In the genomic region with DNA sequence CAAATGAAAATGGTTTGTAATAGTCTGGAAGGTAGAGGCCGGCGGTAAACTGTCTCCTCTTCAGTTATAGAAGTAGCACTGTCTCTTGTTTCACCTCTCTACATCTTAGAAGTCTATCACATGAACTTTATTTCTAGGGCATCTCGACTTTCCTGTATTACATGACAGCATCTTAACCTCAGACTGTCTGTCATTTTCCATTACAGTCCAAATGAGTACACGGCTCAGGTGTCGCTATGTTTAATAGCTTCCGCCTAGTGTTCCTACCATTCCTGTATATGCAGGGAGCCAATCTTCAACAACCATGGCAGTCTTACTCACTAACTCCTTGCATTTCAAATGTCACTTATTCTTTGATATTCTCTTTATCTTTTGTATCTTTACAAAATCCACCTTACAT, we compare ENCODE assay signal across 16 mouse cellular contexts. TPM values are rescaled to one million over a fixed set of nuclear protein-coding genes. Genes with fewer than 3 reads are reported as not detected.
DNase-seq lines count a peak whose midpoint lies in the region; TF ChIP-seq lines count a peak whose summit lies in the region.
"Had no signal": no experiment of that assay in that cellular context is flagged by ENCODE, and none has a peak within 500 bp of the region (broad histone marks: within the 10 kb centered on the region; RNA-seq: fewer than 3 reads in every experiment).

No protein-coding gene starts in this region.

- peak; percentile 56 for DNase-seq in gastrocnemius, adult 18-20 months (ENCODE audit: low spot score)
- DNase-seq in gastrocnemius, postnatal 10 days = no peak
- no peak for DNase-seq in gastrocnemius, adult 2 months
- no peak for DNase-seq in gastrocnemius, postnatal 36 days
- DNase-seq in skeletal muscle tissue, adult 2 months (ENCODE audit: low read depth, low spot score) = peak; percentile 52
- no peak for DNase-seq in frontal cortex, postnatal 14 days (ENCODE audit: low spot score in 2 of 2)
- DNase-seq: adrenal gland, adult 2 months; adrenal gland, adult 8-10 months; adrenal gland, postnatal 10 days; adrenal gland, postnatal 14 days; adrenal gland, postnatal 25 days; adrenal gland, postnatal 36 days; B cell, adult 2 months; cerebellum, adult 11 months; cerebellum, adult 11-12 months; cerebellum, adult 18-20 months had no signal

- H3K4me3 ChIP-seq in gastrocnemius, adult 2 months = peak overlapping the region; percentile 47

- intact Hi-C loops in gastrocnemius, adult 2 months (cut with DNase I) = no loop called here
- intact Hi-C loops in gastrocnemius, postnatal 36 days (cut with DNase I) = no loop called here

- TF ChIP-seq CTCF in gastrocnemius, adult 2 months (IDR thresholded peaks at IDR 0.05) = no peak

- H3K27ac ChIP-seq in gastrocnemius, adult 2 months = peak overlapping the region; percentile 85

RNA-seq across cellular contexts. Expression of gene Ric1, which starts 21.9 kb away (rescaled TPM):
- total RNA-seq in gastrocnemius, adult 18-20 months (2021) = 10 to 100 TPM; 25.6 to 28.0 TPM
- total RNA-seq in gastrocnemius, postnatal 10 days (2021) = 10 to 100 TPM; 28.8 to 36.9 TPM
- total RNA-seq in gastrocnemius, adult 2 months (2021) = 10 to 100 TPM; 24.4 to 27.3 TPM
- 10 to 100 TPM; 22.9 to 23.2 TPM for total RNA-seq in gastrocnemius, postnatal 36 days (2021)

Comparison
In these comparisons a context has a peak if more than half of its experiments do, and no peak if none do; other contexts are left out.
1. DNase-seq: peak in gastrocnemius, adult 18-20 months (single experiment) and skeletal muscle tissue, adult 2 months (single experiment); none in gastrocnemius, postnatal 10 days (single experiment), gastrocnemius, adult 2 months (single experiment), gastrocnemius, postnatal 36 days (0 of 2) and frontal cortex, postnatal 14 days (0 of 2).